In genomic region chr11:4328188-4328587, GRCm38 (mm10) we compare ENCODE assay signal across 21 mouse cellular contexts.
A peak's percentile ranks its signal among the peaks of the same experiment; 100 is the strongest.
DNase-seq lines count a peak whose midpoint lies in the region; ATAC-seq lines count a peak whose summit lies in the region.
"Had no signal": no experiment of that assay in that cellular context is flagged by ENCODE, and none has a peak within 500 bp of the region (broad histone marks: within the 10 kb centered on the region; RNA-seq: fewer than 3 reads in every experiment).

No protein-coding gene starts in this region.

- ATAC-seq in granulocyte monocyte progenitor cell, adult 5-6 weeks (replicated peaks; ENCODE audit: poor library complexity, severe bottlenecking) = peak; percentile 72
- ATAC-seq in megakaryocyte, adult 5-6 weeks (ENCODE audit: poor library complexity, severe bottlenecking) = peak; percentile 62
- ATAC-seq in monocyte, adult 5-6 weeks (replicated peaks; ENCODE audit: insufficient number of reproducible peaks, low FRiP score, low TSS enrichment, poor library complexity, severe bottlenecking) = peak; percentile 56; the same call in 1 of the 2 replicates
- ATAC-seq: forebrain, embryonic 13.5 days; forebrain, embryonic 15.5 days; forebrain, postnatal 0 days had no signal

- H3K36me3 ChIP-seq in forebrain, embryonic 10.5 days (replicated peaks) = no peaks in the 10 kb centered on the region
- H3K36me3 ChIP-seq: embryonic facial prominence, embryonic 13.5 days; embryonic facial prominence, embryonic 15.5 days; forebrain, embryonic 15.5 days had no signal

- no peak overlapping the region for H3K27ac ChIP-seq in forebrain, embryonic 10.5 days
- H3K27ac ChIP-seq: embryonic facial prominence, embryonic 13.5 days; embryonic facial prominence, embryonic 15.5 days; forebrain, embryonic 13.5 days; forebrain, embryonic 15.5 days had no signal

- no peak for DNase-seq in spleen, postnatal 4 days (ENCODE audit: low spot score in 2 of 2)
- DNase-seq in forebrain, embryonic 10.5 days (ENCODE audit: extremely low spot score, low spot score) = no peak
- DNase-seq: adrenal gland, adult 2 months; adrenal gland, postnatal 10 days; adrenal gland, postnatal 25 days; cerebellum, adult 11 months; cerebellum, adult 18-20 months; cerebellum, adult 8-10 months; cerebellum, adult 9-11 months; cerebellum, postnatal 14 days; cerebellum, postnatal 36 days; embryo, embryonic 11 days; forebrain, postnatal 0 days had no signal

- peaks cover 5% of the 10 kb centered on the region; the same call in 1 of the 2 replicates for H3K27me3 ChIP-seq in forebrain, embryonic 10.5 days (ENCODE audit: poor library complexity, severe bottlenecking)
- H3K27me3 ChIP-seq: embryonic facial prominence, embryonic 15.5 days; forebrain, embryonic 13.5 days; forebrain, embryonic 15.5 days had no signal

- 89% methylated on average over 3 of the region's 3 CpGs for WGBS in forebrain, embryonic 10.5 days

- no peaks in the 10 kb centered on the region for H3K9me3 ChIP-seq in forebrain, embryonic 10.5 days
- H3K9me3 ChIP-seq: embryonic facial prominence, embryonic 13.5 days; embryonic facial prominence, embryonic 15.5 days; forebrain, embryonic 13.5 days; forebrain, embryonic 15.5 days had no signal

- 0 out of 2 replicates have a peak, but pooled peaks cover 3% of the 10 kb centered on the region for H3K4me1 ChIP-seq in forebrain, embryonic 10.5 days
- H3K4me1 ChIP-seq: embryonic facial prominence, embryonic 13.5 days; embryonic facial prominence, embryonic 15.5 days; forebrain, embryonic 13.5 days; forebrain, embryonic 15.5 days had no signal

- H3K4me3 ChIP-seq in forebrain, embryonic 10.5 days = no peak overlapping the region
- H3K4me3 ChIP-seq: embryonic facial prominence, embryonic 13.5 days; embryonic facial prominence, embryonic 15.5 days; erythroblast, embryonic 14.5 days; forebrain, embryonic 13.5 days; forebrain, embryonic 15.5 days had no signal
